Mouse (Mus musculus) kidney, adult 9 months (tissue): Measurements from ENCODE around the gene Slc7a8.

ENCODE experiments used
- DNase-seq: peaks from one replicate; pipeline ENCODE4 v3.0.0; 2022

The Slc7a8 gene

DNA sequence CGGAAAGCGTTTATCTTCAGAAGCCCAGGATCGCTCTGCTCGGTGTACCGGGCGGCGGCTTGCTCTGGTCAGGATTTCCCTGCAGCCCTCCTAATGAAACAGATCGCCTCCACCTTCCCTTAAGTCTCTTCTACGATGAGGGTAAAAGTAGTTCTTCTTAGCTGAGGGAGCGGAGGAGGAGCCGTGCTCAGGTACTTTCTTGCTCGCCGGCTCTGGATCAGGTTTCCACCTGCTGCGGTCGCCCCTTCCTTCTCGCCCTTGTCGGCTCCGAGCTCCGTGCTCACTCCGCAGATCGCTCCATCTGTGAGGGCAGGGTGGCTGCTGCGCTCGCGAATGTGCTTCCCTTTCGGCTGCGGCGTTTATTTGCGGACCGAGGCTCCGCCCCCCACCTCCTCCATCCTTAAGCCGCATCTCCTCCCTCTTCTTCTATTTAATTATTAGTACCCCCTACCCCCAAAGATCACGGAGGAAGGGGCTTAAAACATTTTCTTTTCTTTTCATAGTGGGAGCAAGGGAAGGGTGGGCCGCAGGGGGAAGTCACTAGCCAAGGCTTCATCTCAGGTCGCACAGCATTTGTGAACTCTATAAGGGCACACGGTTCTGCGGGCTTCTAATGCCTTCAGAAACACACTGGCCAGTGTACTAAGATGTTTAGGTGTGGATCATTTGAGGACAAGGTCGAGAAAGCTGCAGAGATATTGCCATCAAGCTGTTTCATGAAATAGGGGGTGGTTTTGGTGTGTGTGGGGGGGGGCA is at the start of gene Slc7a8:
Gene Slc7a8 (minus strand): TSS at position 337 of the 756 bp plus-strand sequence.
- peak; percentile 78 for DNase-seq

- peak; percentile 83 for DNase-seq
Observed at GRCm38 (mm10) chr14:54823716-54824115, 42.0 kb upstream of the Slc7a8 start.

GRCm38 (mm10) chr14:54822301-54822700 is 40.6 kb upstream of the Slc7a8 start:
- DNase-seq: peak; percentile 64

DNA sequence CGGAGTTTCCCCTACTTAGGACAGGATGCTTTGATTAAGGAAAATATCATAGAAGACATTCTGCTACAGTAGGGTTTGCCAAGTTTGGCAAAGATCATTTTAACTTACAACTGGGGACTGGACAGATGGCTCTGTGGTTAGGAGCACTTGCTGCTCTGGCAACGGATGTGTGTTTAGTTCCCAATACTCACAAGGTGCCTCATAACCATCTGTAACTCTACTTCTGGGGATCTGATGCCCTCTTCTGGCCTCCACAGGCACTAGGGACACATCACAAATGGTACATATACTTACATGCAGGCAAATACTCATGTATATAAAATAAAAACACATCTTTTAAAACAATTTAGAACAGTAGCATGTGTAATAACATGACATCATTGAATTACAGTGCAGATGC is 36.0 kb upstream of the Slc7a8 start:
- DNase-seq: peak; percentile 68

GRCm38 (mm10) chr14:54815737-54816136 is 34.0 kb upstream of the Slc7a8 start:
- DNase-seq: no peak

GRCm38 (mm10) chr14:54813991-54814390 is 32.2 kb upstream of the Slc7a8 start, which contains the start of gene Rnf212b:
TSS of gene Rnf212b (plus strand) at chr14:54814141.
- no peak for DNase-seq

GRCm38 (mm10) chr14:54809668-54810033 is 27.9 kb upstream of the Slc7a8 start:
- DNase-seq: no peak

DNA sequence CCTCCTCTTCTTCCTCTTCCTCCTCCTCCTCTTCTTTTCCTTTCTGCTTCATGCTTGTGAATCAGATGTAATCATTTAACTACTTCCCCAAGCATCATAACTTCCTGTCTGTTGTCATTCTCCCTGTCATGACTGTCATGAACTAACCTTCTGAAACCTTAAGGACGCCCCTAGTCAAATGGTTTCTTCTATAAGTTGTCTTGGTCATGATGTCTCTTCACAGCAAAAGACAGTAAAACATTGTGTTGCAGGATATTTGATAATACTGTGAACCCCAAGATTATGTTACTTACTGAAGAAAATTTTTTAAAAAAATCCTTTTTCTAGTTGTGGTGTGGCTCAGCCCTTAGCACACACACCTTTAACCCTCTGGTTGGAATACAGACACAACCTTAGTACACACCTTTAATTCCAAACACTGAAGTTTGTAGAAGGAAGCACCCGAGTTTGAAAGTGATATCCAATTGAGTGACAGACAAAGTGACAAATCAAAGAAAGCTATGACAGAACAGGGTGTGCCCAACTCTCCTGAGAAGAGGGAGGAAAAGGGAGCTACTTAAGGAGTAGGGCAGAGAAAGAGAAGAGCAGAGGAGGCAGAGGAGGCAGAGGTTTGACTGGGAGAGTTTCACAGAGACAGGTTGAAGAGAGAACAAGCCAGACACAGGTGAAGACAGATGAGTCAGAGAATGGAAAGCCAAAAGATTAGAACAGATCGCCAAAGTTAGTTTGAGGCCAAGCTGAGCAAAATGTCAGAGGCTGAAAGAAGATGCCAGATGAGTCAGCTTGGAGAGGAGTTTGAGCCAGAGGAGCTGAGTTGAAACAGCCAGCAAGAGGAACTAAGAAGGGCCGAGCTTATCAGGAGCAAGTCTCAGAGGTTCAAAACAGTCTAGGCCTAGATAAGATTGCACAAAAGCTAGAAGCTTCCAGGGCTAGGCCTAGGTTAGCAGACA is 27.2 kb upstream of the Slc7a8 start:
- DNase-seq: no peak

- peak; percentile 59 for DNase-seq
Observed at GRCm38 (mm10) chr14:54806124-54806523, 24.4 kb upstream of the Slc7a8 start.

DNA sequence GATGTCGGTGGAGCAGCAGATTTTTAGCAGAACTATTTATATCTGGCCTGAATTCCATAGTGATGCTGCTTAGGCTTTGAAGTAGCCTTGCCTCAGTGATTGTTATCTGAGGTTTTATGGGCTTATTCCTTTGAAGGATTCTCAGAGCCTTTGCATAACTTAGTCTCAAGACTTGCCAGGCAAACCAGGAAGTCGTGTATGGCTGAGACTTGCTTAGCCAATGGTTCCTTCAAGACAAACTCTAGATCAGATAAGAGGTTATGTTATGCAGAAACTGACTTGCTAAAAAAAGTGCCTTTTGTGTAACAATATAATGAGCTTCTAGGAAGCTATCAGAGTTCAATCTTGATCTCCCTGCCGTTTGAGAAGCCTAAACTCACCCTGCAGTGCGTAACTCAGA is 20.7 kb upstream of the Slc7a8 start:
- DNase-seq: no peak

DNA sequence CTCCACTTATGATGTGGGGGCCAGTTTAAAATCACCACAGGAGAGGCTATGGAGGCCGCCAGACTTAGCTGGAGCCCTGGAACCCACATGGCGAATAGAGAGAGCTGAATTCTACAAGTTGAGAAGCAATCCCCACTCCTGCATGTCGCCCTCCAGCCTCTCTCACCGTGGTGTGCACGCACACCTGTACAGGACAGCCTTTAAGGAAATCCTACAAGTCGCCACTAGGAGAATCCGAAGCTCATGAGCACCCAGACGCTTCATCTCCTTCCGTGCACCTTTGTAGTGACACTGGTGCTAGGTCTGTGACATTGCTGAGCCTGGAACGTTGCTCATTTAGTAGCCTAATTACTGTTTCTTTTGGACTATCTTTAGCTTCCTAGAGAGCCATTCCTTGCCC is 17.9 kb upstream of the Slc7a8 start:
- no peak for DNase-seq

- no peak for DNase-seq
Observed at GRCm38 (mm10) chr14:54796760-54797159, 15.0 kb upstream of the Slc7a8 start.

DNA sequence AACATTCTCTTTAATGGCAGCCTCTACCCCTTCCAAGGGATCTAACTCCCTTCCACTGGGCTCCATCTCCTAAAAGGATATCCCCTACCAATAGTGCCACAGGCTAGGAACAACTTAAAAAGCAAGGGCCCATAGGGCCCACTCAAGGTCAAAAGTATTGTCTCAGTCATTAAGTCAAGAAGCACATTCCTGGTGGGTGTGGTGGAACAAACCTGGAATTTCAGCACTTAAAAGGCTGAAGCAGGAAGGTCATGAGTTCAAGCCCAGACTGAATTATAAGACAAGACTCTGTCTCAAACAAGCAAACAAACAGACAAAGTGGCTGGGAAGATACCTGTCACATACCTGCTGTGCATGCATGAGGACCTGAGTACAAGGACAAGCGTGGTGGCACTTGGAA is 14.2 kb upstream of the Slc7a8 start:
- DNase-seq: no peak

GRCm38 (mm10) chr14:54793894-54794830 is 12.4 kb upstream of the Slc7a8 start:
- peak; percentile 65 for DNase-seq

- no peak for DNase-seq
Observed at GRCm38 (mm10) chr14:54793351-54793750, 11.6 kb upstream of the Slc7a8 start.

- DNase-seq: no peak
Observed at GRCm38 (mm10) chr14:54792166-54792565, 10.4 kb upstream of the Slc7a8 start.

GRCm38 (mm10) chr14:54788231-54788630 is 6.5 kb upstream of the Slc7a8 start:
- DNase-seq: no peak

DNA sequence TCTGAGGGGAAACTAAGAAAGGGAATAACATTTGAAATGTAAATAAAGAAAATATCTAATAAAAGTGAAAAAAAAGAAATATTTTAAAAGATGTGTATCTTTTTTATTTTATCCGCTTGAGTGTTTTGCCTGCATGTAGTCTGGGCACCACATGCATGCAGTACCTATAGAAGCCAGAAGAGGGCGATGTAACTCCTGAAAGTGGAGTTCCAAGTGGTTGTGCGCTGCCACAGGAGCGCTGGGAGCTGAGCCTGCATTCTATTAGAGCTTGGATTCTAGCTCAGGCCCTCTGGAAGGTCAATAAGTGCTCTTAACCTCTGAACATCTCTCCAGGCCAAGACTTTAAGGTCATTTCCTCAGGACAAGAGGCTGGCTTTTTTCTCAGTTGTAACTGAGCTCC is 5.5 kb upstream of the Slc7a8 start:
- no peak for DNase-seq

DNA sequence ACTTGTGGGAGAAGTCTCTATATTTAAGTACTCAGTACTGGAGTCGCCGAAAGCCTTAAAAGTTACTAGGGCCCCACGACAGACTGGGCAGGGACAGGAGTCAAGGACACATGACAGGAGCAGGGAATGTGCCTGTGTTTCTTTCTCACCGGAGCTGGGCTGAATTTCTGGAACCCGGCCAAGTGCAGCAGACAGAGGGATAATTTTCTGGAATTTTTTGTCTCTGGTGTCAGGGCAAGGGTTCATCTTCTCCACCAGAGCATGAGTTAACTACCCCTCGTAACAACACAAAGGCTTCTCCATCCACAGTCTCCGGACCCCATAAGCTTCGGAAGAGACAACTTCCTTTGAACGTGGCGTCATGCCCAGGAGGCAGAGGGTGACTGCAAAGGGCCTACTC is 4.7 kb upstream of the Slc7a8 start:
- peak; percentile 57 for DNase-seq

- peak; percentile 86 for DNase-seq
Observed at GRCm38 (mm10) chr14:54785898-54786297, 4.2 kb upstream of the Slc7a8 start.

GRCm38 (mm10) chr14:54782971-54783370 is 1.2 kb upstream of the Slc7a8 start:
- peak; percentile 82 for DNase-seq

GRCm38 (mm10) chr14:54780836-54781609 is 723 bp downstream of the Slc7a8 start:
- peak; percentile 77 for DNase-seq
